Mouse (Mus musculus) hindbrain, embryonic 14.5 days (tissue): ENCODE data around the gene Stk17b. TPM values are rescaled to one million over a fixed set of nuclear protein-coding genes. Genes with fewer than 3 reads are reported as not detected.
"Not testable (repeated sequence)": the region's sequence is repeated elsewhere in the genome, so short reads cannot be mapped to it uniquely, and the experiment has no call there.

Experiments used
- ATAC-seq: fragments of 200-750 bp; cut with Nextera tagmentation; 2 replicates; pipeline ENCODE4 v1.8.0; 2017; ENCODE audit warnings: moderate number of reproducible peaks, mild to moderate bottlenecking, moderate TSS enrichment, moderate library complexity; ENCODE audit not compliant: low FRiP score
- DNase-seq: peaks from one replicate; pipeline ENCODE4 v3.0.0-alpha.2; 2015; ENCODE audit warnings: low spot score
- H3K27ac ChIP-seq: fragments of 300-500 bp; sonication (generic); 2 replicates; pipeline ENCODE4 v1.5.1; 2014; ENCODE audit warnings: mild to moderate bottlenecking, moderate library complexity
- H3K27me3 ChIP-seq: fragments of 300-500 bp; sonication (generic); 2 replicates; pipeline ENCODE4 v1.6.1; 2014; ENCODE audit warnings: mild to moderate bottlenecking, low read length, mixed read lengths; ENCODE audit not compliant: control insufficient read depth, insufficient read depth
- H3K36me3 ChIP-seq: fragments of 300-500 bp; sonication (generic); replicated peaks from 2 replicates; pipeline ENCODE4 v1.6.1; 2014; ENCODE audit not compliant: control insufficient read depth, insufficient read depth
- H3K4me1 ChIP-seq: fragments of 300-500 bp; sonication (generic); replicated peaks from 2 replicates; pipeline ENCODE4 v1.6.1; 2014; ENCODE audit warnings: antibody characterized with exemption, low read length, mixed read lengths; ENCODE audit not compliant: control insufficient read depth, insufficient read depth
- H3K4me2 ChIP-seq: fragments of 300-500 bp; sonication (generic); replicated peaks from 2 replicates; pipeline ENCODE4 v1.6.1; 2014; ENCODE audit warnings: mild to moderate bottlenecking, moderate library complexity
- H3K4me3 ChIP-seq: fragments of 300-500 bp; sonication (generic); replicated peaks from 2 replicates; pipeline ENCODE4 v1.5.1; 2014; ENCODE audit warnings: mild to moderate bottlenecking, low read length
- H3K9ac ChIP-seq: fragments of 300-500 bp; sonication (generic); 2 replicates; pipeline ENCODE4 v1.6.1; 2014
- H3K9me3 ChIP-seq: fragments of 300-500 bp; sonication (generic); 2 replicates; pipeline ENCODE4 v1.6.1; 2016; ENCODE audit warnings: low read length; ENCODE audit not compliant: control insufficient read depth
- WGBS: fragments of 180-500 bp; shearing (Covaris S2); extraction: QIAGEN DNeasy Blood & Tissue Kit; methylation state at CpG from one replicate; pipeline ENCODE4 v1.1.7; 2014; 5-methylcytosine and 5-hydroxymethylcytosine counted together
- polyA plus RNA-seq: library from polyadenylated mRNA; unstranded; fragments of >200 nt; fragmentation: Nextera tagmentation; extraction: Ambion mirVana; gene quantifications from 2 replicates; pipeline ENCODE4 v1.2.1, GENCODE M21; 2014

The Stk17b gene
- polyA plus RNA-seq, 1 experiment from 2014 or later: 5.6 TPM

DNA sequence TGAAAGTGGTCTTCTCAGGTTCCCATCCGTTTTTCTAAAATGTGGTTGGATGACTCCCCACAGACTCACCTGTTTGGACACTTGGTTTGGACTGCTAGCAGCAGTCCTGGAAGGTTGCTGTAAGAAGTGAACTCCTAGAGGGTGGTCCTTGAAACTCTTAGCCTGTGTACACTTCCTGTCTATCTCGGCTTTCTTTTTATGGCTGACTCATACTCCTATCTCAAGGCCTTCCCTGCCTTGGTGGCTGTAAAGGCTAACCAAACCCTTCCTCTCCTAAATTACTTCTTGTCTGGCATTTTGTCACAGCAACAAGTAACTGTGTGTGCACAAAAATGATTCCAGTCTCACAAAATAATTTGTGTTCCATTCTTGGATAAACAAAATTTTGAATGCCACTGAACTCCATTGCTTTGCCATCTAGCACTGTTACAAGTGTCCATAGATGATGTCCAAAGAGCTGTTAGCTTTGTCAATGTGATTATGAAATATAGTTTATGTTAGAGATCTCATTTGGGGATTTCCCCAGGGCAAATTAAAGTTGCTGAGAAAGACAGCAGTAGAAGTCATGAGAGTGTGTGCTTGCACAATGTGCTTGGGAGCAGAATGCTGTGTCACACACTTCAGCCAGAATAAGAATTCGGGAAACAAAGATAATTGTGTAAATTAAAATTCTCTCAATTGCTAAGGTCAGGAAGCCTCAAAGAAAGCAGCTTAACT, 43.1 kb downstream of the Stk17b start:
- Histone ChIP-seq H3K4me2 (no peak overlapping the region), H3K4me1 (no peaks in the 10 kb centered on the region), H3K27me3 (no peaks in the 10 kb centered on the region), H3K9ac (no peak overlapping the region), H3K4me3 (no peak overlapping the region), H3K9me3 (no peaks in the 10 kb centered on the region), H3K36me3 (no peaks in the 10 kb centered on the region), H3K27ac (no peak overlapping the region)
- 85% methylated on average over 3 of the region's 3 CpGs for WGBS
- no peak for DNase-seq
- ATAC-seq: no peak

- H3K27ac ChIP-seq: no peak overlapping the region
- no peaks in the 10 kb centered on the region for H3K4me1 ChIP-seq
- no peak overlapping the region for H3K4me3 ChIP-seq
- DNase-seq (no peak), ATAC-seq (peak; percentile 37; the same call in 1 of the 2 replicates)
- WGBS: 60% methylated on average over 4 of the region's 4 CpGs
- no peak overlapping the region for H3K9ac ChIP-seq
- no peaks in the 10 kb centered on the region for H3K9me3 ChIP-seq
- no peaks in the 10 kb centered on the region for H3K27me3 ChIP-seq
- H3K36me3 ChIP-seq: no peaks in the 10 kb centered on the region
- H3K4me2 ChIP-seq: no peak overlapping the region
Observed at GRCm38 (mm10) chr1:53740777-53741336, 44.2 kb downstream of the Stk17b start.

GRCm38 (mm10) chr1:53740077-53740776, 44.8 kb downstream of the Stk17b start:
- H3K9me3 ChIP-seq, H3K36me3 ChIP-seq, H3K4me1 ChIP-seq, H3K4me2 ChIP-seq, H3K27ac ChIP-seq, H3K9ac ChIP-seq, H3K4me3 ChIP-seq, H3K27me3 ChIP-seq, DNase-seq: not testable (repeated sequence)
- 34% methylated on average over 3 of the region's 4 CpGs for WGBS
- peak; percentile 77; the same call in 1 of the 2 replicates for ATAC-seq

GRCm38 (mm10) chr1:53736583-53736982, 48.4 kb downstream of the Stk17b start:
- H3K27ac ChIP-seq: no peak overlapping the region
- H3K36me3 ChIP-seq: no peaks in the 10 kb centered on the region
- DNase-seq (no peak), ATAC-seq (no peak)
- H3K9me3 ChIP-seq: no peaks in the 10 kb centered on the region
- no peak overlapping the region for H3K9ac ChIP-seq
- H3K27me3 ChIP-seq: no peaks in the 10 kb centered on the region
- H3K4me3 ChIP-seq: no peak overlapping the region
- 92% methylated on average over 3 of the region's 3 CpGs for WGBS
- H3K4me2 ChIP-seq: no peak overlapping the region
- H3K4me1 ChIP-seq: no peaks in the 10 kb centered on the region

DNA sequence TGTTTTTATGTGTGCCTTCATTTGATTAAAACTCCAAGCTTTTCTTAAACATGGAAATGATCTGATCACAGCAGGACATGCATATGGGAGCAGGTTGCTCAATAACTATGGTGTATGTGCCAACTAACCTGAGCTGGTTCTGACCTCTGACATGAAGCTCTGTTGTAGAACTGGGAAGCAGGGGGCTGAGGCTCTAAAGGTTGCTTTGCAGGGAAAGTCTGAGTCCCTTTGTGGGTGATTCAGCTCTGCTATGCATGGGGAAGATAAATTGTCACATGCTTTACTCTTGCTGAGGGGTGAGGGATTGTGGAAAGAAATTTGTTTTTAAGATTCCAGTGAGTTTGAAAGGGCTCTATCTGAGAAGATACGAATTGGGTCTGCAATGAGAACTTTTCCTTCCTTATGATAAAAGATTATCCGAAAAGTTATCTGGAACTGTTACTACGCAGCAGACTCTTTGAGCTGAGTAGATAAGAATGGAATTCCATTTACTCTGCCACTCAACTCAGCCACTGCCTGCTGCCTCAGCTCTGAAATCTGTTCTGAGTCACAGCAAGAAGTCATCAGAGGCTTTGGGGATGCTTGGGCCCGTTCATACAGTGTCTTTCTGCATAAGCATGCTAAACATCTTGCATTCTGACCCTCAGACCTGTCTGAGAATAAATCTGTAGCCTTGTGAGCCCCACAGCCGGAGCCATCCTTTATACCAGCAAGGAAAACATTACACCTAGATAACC, 56.4 kb downstream of the Stk17b start:
- Histone ChIP-seq H3K4me2 (no peak overlapping the region), H3K27ac (no peak overlapping the region), H3K4me3 (no peak overlapping the region), H3K36me3 (no peaks in the 10 kb centered on the region), H3K27me3 (no peaks in the 10 kb centered on the region), H3K9me3 (no peaks in the 10 kb centered on the region), H3K4me1 (no peaks in the 10 kb centered on the region), H3K9ac (no peak overlapping the region)
- ATAC-seq (no peak), DNase-seq (no peak)
- WGBS: 81% methylated on average over 5 of the region's 5 CpGs

GRCm38 (mm10) chr1:53726883-53727282, 58.1 kb downstream of the Stk17b start:
- 96% methylated on average over 2 of the region's 2 CpGs for WGBS
- H3K27ac ChIP-seq: no peak overlapping the region

GRCm38 (mm10) chr1:53721353-53721752, 63.7 kb downstream of the Stk17b start:
- Histone ChIP-seq H3K36me3 (no peaks in the 10 kb centered on the region), H3K9me3 (no peaks in the 10 kb centered on the region), H3K27ac (no peak overlapping the region), H3K9ac (no peak overlapping the region), H3K4me2 (no peak overlapping the region), H3K4me3 (no peak overlapping the region), H3K27me3 (no peaks in the 10 kb centered on the region), H3K4me1 (no peaks in the 10 kb centered on the region)
- DNase-seq: no peak
- ATAC-seq: no peak

More at GRCm38 (mm10) chr1:53726883-53727282, 58.1 kb downstream of the Stk17b start:
- no peak overlapping the region for H3K4me3 ChIP-seq
- H3K4me1 ChIP-seq: no peaks in the 10 kb centered on the region
- no peak for DNase-seq
- H3K36me3 ChIP-seq: no peaks in the 10 kb centered on the region
- no peaks in the 10 kb centered on the region for H3K27me3 ChIP-seq
- H3K4me2 ChIP-seq: no peak overlapping the region
- H3K9ac ChIP-seq: no peak overlapping the region
- H3K9me3 ChIP-seq: no peaks in the 10 kb centered on the region
- no peak for ATAC-seq

DNA sequence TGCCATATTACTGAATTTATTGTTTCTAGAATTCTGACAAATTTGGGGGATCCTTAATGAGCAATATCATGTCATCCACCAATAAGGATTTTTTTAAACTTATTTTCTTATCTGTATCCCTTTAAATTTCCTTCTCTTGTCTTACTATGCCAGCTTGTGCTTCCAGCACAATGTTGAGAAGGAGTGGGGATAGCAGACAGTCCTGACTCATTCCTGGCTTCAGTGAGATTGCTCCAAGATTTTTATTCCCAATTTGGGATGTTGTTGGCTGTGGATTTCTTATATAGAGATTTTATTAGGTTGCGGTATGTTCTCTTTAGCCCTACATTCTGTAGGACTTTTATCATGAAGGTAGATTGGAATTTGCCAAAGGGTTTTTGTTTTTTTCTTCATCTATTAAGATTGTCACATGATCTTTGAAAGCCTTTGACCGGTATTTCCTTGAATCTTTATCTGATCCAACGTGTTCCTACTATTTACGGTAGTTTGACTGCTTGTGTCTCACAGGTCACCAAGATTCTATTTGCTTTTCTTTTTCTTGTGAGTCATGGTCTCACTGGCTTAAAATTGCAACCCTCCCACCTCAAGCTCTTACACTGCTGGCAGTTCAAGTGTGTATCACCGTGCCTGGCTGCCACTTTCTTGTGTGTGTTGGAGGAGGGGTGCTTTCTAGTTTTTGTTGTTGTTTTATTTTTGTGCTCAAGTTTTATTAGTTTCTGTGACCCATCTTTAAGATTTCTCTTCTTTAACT, 64.2 kb downstream of the Stk17b start:
- 92% methylated on average over 5 of the region's 5 CpGs for WGBS

More for the DNA sequence above, 64.2 kb downstream of the Stk17b start:
- H3K27me3 ChIP-seq: no peaks in the 10 kb centered on the region
- H3K9ac ChIP-seq: no peak overlapping the region
- H3K36me3 ChIP-seq: no peaks in the 10 kb centered on the region
- H3K4me2 ChIP-seq: no peak overlapping the region
- no peaks in the 10 kb centered on the region for H3K9me3 ChIP-seq
- H3K4me3 ChIP-seq: no peak overlapping the region
- DNase-seq (no peak), ATAC-seq (no peak)
- no peaks in the 10 kb centered on the region for H3K4me1 ChIP-seq
- H3K27ac ChIP-seq: no peak overlapping the region
